Mouse (Mus musculus): ENCODE results near the gene Slc17a7. TPM values are rescaled to one million over a fixed set of nuclear protein-coding genes. Genes with fewer than 3 reads are reported as not detected.

Slc17a7 gene
- polyA plus RNA-seq, 1 experiment: 1.6 TPM

DNA sequence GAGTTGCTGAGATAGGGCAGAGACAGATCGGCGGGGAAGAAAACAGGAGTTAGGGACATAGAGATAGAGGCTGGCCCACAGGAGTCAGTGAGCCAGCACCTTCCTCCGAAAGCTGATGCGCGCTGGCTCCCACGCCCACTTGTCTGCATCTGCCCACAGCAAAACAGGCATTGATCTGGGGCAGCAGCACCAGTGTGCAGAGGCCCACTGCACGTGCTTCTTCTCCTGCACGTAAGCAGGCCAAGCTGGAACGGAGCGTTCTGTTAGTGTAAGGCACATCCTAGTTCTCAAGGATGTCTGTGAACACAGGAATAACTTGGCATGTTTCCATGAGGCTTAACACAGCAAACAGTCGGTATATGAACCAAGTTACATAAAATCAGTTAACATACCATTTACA, 35.2 kb downstream of the Slc17a7 start:
- Histone ChIP-seq H3K27me3 (ENCODE audit: control insufficient read depth, insufficient read depth, low read length, poor library complexity, severe bottlenecking) (no peaks in the 10 kb centered on the region), H3K9ac (ENCODE audit: low read depth, poor library complexity, severe bottlenecking) (no peak overlapping the region)
- TF ChIP-seq POLR2A (IDR thresholded peaks at IDR 0.05; ENCODE audit: insufficient read depth, low read length) (no peak), CTCF (IDR thresholded peaks at IDR 0.05; ENCODE audit: low read depth, low read length) (no peak), EP300 (IDR thresholded peaks at IDR 0.05; ENCODE audit: insufficient read depth, low read depth, low read length) (no peak)

DNA sequence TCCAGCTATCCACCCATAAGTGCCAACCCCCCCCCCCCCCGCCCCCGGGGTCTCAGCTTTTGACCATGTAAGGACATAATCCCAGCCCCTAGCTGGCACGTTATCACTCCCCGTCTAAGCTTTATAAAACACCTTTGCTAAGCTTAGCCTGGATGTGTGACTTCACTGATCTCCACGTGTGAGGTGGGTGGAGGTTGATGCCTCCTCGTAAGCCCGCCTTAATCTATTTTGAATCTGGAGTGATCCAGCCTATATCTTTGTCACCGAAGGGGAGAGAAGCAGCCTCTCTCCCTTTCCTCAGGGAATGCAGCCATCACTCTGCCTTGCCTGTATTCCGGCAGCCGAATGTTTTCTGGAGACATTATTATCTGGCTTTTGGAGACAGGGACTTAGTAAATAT, 38.9 kb downstream of the Slc17a7 start:
- H3K36me3 ChIP-seq (ENCODE audit: control insufficient read depth, insufficient read depth, low read length, poor library complexity, severe bottlenecking): no peaks in the 10 kb centered on the region
- no peak overlapping the region for H3K27ac ChIP-seq (ENCODE audit: insufficient read depth, low read length)
- no peak overlapping the region for H3K4me3 ChIP-seq (ENCODE audit: low read depth, low read length)
- no peaks in the 10 kb centered on the region for H3K9me3 ChIP-seq (replicated peaks; ENCODE audit: control insufficient read depth, insufficient read depth, low read length, poor library complexity, severe bottlenecking)
- TF ChIP-seq CTCF (IDR thresholded peaks at IDR 0.05; ENCODE audit: low read depth, low read length) (no peak), EP300 (IDR thresholded peaks at IDR 0.05; ENCODE audit: insufficient read depth, low read depth, low read length) (no peak), POLR2A (IDR thresholded peaks at IDR 0.05; ENCODE audit: insufficient read depth, low read length) (no peak)
- no peaks in the 10 kb centered on the region for H3K27me3 ChIP-seq (ENCODE audit: control insufficient read depth, insufficient read depth, low read length, poor library complexity, severe bottlenecking)
- H3K9ac ChIP-seq (ENCODE audit: low read depth, poor library complexity, severe bottlenecking): no peak overlapping the region
- no peaks in the 10 kb centered on the region for H3K4me1 ChIP-seq (ENCODE audit: control insufficient read depth, insufficient read depth, low read length)

More for the DNA sequence above, 35.2 kb downstream of the Slc17a7 start:
- Histone ChIP-seq H3K9me3 (replicated peaks; ENCODE audit: control insufficient read depth, insufficient read depth, low read length, poor library complexity, severe bottlenecking) (no peaks in the 10 kb centered on the region), H3K4me3 (ENCODE audit: low read depth, low read length) (no peak overlapping the region), H3K4me1 (ENCODE audit: control insufficient read depth, insufficient read depth, low read length) (no peaks in the 10 kb centered on the region), H3K36me3 (ENCODE audit: control insufficient read depth, insufficient read depth, low read length, poor library complexity, severe bottlenecking) (no peaks in the 10 kb centered on the region), H3K27ac (ENCODE audit: insufficient read depth, low read length) (no peak overlapping the region)

DNA sequence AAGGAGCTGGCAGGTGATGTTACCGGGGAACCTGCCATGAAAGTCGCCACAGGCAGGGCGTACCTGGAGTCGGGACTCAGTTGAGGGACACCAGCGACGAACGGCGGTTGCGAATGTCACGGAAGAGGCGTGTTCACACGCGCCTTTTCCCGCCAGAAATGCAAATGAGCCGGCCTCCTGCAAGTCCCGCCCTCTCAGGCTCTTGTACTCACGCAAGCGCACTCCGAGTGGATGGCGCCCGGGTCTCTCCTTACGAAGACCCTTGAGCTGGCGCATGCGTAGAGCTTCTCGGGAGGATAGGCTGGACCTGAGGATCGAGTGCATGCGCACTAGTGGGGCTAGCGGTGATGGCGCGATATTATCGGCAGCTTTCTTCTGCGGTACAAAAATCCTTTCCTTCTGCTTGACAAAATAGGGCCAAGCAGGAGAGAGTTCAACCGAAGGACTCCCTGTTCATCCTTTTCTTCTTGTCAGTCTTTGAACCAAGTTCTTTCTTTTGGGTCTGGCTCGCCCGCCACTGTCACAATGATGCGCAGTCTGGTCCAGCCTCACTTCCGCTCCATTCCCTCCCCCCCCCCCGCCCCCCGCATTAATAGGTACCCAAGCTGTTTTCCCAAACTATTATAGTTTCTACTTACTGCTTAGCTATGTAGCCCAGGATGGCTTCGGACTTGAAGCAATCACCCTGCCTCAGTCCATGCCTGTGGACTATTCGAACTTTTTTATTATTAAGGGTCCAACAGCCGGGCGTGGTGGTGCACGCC, 40.8 kb downstream of the Slc17a7 start, which contains the start of gene Ccdc155:
TSS of gene Ccdc155 (minus strand) at position 513 of the 764 bp plus-strand sequence.
- Histone ChIP-seq H3K27me3 (ENCODE audit: control insufficient read depth, insufficient read depth, low read length, poor library complexity, severe bottlenecking) (no peaks in the 10 kb centered on the region), H3K27ac (ENCODE audit: insufficient read depth, low read length) (no peak within 1 kb of the TSS), H3K36me3 (ENCODE audit: control insufficient read depth, insufficient read depth, low read length, poor library complexity, severe bottlenecking) (no peaks in the 10 kb centered on the region), H3K9me3 (replicated peaks; ENCODE audit: control insufficient read depth, insufficient read depth, low read length, poor library complexity, severe bottlenecking) (no peaks in the 10 kb centered on the region), H3K4me3 (ENCODE audit: low read depth, low read length) (peak within 1 kb of the TSS; percentile 70), H3K9ac (ENCODE audit: low read depth, poor library complexity, severe bottlenecking) (peak within 1 kb of the TSS; percentile 51), H3K4me1 (ENCODE audit: control insufficient read depth, insufficient read depth, low read length) (no peaks in the 10 kb centered on the region)
- TF ChIP-seq POLR2A (IDR thresholded peaks at IDR 0.05; ENCODE audit: insufficient read depth, low read length) (peak; percentile 75), EP300 (IDR thresholded peaks at IDR 0.05; ENCODE audit: insufficient read depth, low read depth, low read length) (no peak)

DNA sequence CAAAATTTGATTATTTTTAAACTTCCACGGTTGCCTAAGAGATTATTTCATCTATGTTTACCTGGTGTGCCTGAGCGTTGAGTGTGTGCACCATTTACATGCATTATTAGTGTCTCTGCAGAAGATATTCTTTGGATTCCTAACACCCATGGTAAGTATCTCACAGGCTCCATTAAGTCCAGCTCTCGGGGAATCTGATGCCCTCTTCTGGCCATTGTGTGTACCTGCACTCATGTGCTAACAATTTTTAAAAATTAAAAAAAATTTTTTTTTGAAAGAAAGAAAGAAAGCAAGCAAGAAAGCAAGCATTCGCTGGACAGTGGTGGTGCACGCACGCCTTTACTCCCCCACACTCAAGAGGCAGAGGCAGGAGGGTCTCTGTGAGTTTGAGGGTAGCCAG, 44.5 kb downstream of the Slc17a7 start:
- Histone ChIP-seq H3K27ac (ENCODE audit: insufficient read depth, low read length) (no peak overlapping the region), H3K9ac (ENCODE audit: low read depth, poor library complexity, severe bottlenecking) (no peak overlapping the region), H3K9me3 (replicated peaks; ENCODE audit: control insufficient read depth, insufficient read depth, low read length, poor library complexity, severe bottlenecking) (no peaks in the 10 kb centered on the region), H3K4me3 (ENCODE audit: low read depth, low read length) (no peak overlapping the region), H3K27me3 (ENCODE audit: control insufficient read depth, insufficient read depth, low read length, poor library complexity, severe bottlenecking) (no peaks in the 10 kb centered on the region), H3K4me1 (ENCODE audit: control insufficient read depth, insufficient read depth, low read length) (peaks cover 1% of the 10 kb centered on the region), H3K36me3 (ENCODE audit: control insufficient read depth, insufficient read depth, low read length, poor library complexity, severe bottlenecking) (no peaks in the 10 kb centered on the region)
- no peak for TF ChIP-seq POLR2A (IDR thresholded peaks at IDR 0.05; ENCODE audit: insufficient read depth, low read length)
- TF ChIP-seq EP300 (IDR thresholded peaks at IDR 0.05; ENCODE audit: insufficient read depth, low read depth, low read length): no peak
- no peak for TF ChIP-seq CTCF (IDR thresholded peaks at IDR 0.05; ENCODE audit: low read depth, low read length)

DNA sequence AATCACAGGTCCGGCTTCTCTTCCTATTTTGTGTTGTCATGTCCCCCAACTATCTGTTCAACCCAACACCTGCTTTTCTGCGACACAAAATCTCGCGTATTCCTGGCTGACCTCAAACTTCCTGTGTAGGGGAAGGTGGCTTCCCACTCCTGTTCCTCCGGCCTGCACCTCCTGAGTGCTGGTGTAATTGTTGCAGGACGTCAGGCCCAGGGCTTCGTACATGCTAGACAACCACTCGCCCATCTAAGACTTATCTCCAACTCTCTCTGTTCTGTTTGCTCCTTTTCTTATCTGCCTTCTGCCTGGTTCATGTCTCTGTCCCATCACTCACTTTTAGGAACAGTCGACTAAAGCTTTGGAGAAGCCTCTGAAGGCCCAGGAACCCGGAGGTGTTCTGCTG, 47.3 kb downstream of the Slc17a7 start:
- Histone ChIP-seq H3K9me3 (replicated peaks; ENCODE audit: control insufficient read depth, insufficient read depth, low read length, poor library complexity, severe bottlenecking) (no peaks in the 10 kb centered on the region), H3K27ac (ENCODE audit: insufficient read depth, low read length) (no peak overlapping the region), H3K36me3 (ENCODE audit: control insufficient read depth, insufficient read depth, low read length, poor library complexity, severe bottlenecking) (no peaks in the 10 kb centered on the region), H3K27me3 (ENCODE audit: control insufficient read depth, insufficient read depth, low read length, poor library complexity, severe bottlenecking) (no peaks in the 10 kb centered on the region), H3K4me1 (ENCODE audit: control insufficient read depth, insufficient read depth, low read length) (peaks cover 1% of the 10 kb centered on the region), H3K4me3 (ENCODE audit: low read depth, low read length) (0 out of 2 replicates have a peak overlapping the region, but pooled peaks have one; percentile 24), H3K9ac (ENCODE audit: low read depth, poor library complexity, severe bottlenecking) (no peak overlapping the region)
- TF ChIP-seq EP300 (IDR thresholded peaks at IDR 0.05; ENCODE audit: insufficient read depth, low read depth, low read length) (no peak), POLR2A (IDR thresholded peaks at IDR 0.05; ENCODE audit: insufficient read depth, low read length) (no peak), CTCF (IDR thresholded peaks at IDR 0.05; ENCODE audit: low read depth, low read length) (no peak)

DNA sequence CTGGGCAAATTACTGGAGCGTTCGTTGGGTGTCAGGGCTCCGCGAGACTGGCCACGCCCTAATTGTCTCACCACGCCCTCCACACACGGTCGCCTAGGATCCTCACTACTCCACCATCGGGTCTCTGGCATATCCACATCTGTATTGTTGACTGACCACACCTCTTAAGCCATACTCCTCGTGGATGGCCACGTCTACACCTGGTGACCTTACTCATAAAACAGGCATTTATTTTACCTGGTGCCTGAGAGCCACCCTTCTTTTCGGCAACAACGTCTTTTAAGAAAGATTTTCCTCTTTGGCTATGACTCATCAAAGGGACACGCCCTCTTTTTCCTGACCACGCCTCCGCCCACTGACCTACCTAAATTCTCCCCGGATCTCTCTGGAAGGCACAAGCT, 48.1 kb downstream of the Slc17a7 start, which contains the start of gene Dkkl1:
TSS of gene Dkkl1 (minus strand) at position 297 of the 401 bp plus-strand sequence.
- H3K27me3 ChIP-seq (ENCODE audit: control insufficient read depth, insufficient read depth, low read length, poor library complexity, severe bottlenecking): no peaks in the 10 kb centered on the region
- H3K27ac ChIP-seq (ENCODE audit: insufficient read depth, low read length): no peak within 1 kb of the TSS
- no peaks in the 10 kb centered on the region for H3K36me3 ChIP-seq (ENCODE audit: control insufficient read depth, insufficient read depth, low read length, poor library complexity, severe bottlenecking)
- peaks cover 1% of the 10 kb centered on the region for H3K4me1 ChIP-seq (ENCODE audit: control insufficient read depth, insufficient read depth, low read length)
- no peak for TF ChIP-seq POLR2A (IDR thresholded peaks at IDR 0.05; ENCODE audit: insufficient read depth, low read length)
- no peak for TF ChIP-seq EP300 (IDR thresholded peaks at IDR 0.05; ENCODE audit: insufficient read depth, low read depth, low read length)
- no peak for TF ChIP-seq CTCF (IDR thresholded peaks at IDR 0.05; ENCODE audit: low read depth, low read length)
- H3K9me3 ChIP-seq (replicated peaks; ENCODE audit: control insufficient read depth, insufficient read depth, low read length, poor library complexity, severe bottlenecking): no peaks in the 10 kb centered on the region
- peak within 1 kb of the TSS; percentile 24 for H3K4me3 ChIP-seq (ENCODE audit: low read depth, low read length)
- no peak within 1 kb of the TSS for H3K9ac ChIP-seq (ENCODE audit: low read depth, poor library complexity, severe bottlenecking)
